Mouse (Mus musculus): ENCODE measurements around the gene Trpv6. TPM values are rescaled to one million over a fixed set of nuclear protein-coding genes. Genes with fewer than 3 reads are reported as not detected.

Gene Trpv6
- total and polyA plus RNA-seq, 3 experiments: not detected

GRCm38 (mm10) chr6:41684911-41685310, 48.7 kb upstream of the Trpv6 start:
- dilution Hi-C loops (cut with MboI; ENCODE audit: extremely low pct_ligation_motif_present, extremely low pct_unique_long_range_greater_than_20kb, low sequenced_read_pairs): no loop called here
- no peaks in the 10 kb centered on the region for H3K27me3 ChIP-seq (replicated peaks)
- no peak overlapping the region for H3K4me3 ChIP-seq (replicated peaks in 1 of 3; ENCODE audit: low read depth in 2 of 3, low read length in 2 of 3, poor library complexity in 1 of 3)
- in situ Hi-C loops (cut with MboI; ENCODE audit: low pct_ligation_motif_present, low pct_unique_long_range_greater_than_20kb, low sequenced_read_pairs): no loop called here
- H3K36me3 ChIP-seq (replicated peaks in 1 of 2; ENCODE audit: control insufficient read depth in 1 of 2, insufficient read depth in 1 of 2, low read length in 1 of 2): no peaks in the 10 kb centered on the region
- no peaks in the 10 kb centered on the region for H3K4me1 ChIP-seq (ENCODE audit: control insufficient read depth in 1 of 2, insufficient read depth in 2 of 2)
- DNase-seq (ENCODE audit: extremely low read depth): no peak
- TF ChIP-seq TBP (conservative IDR thresholded peaks at IDR 0.05; ENCODE audit: low read depth, low read length) (no peak), BHLHE40 (IDR thresholded peaks at IDR 0.05; ENCODE audit: low read depth, low read length) (no peak), SMC3 (IDR thresholded peaks at IDR 0.05; ENCODE audit: low read depth, low read length) (no peak), UBTF (IDR thresholded peaks at IDR 0.05; ENCODE audit: low read depth, low read length) (no peak), ZC3H11A (IDR thresholded peaks at IDR 0.05; ENCODE audit: low read depth, low read length) (no peak)
- no peaks in the 10 kb centered on the region for H3K79me2 ChIP-seq (replicated peaks; ENCODE audit: control insufficient read depth, extremely low read depth, insufficient read depth, poor library complexity, severe bottlenecking)
- H3K9ac ChIP-seq (ENCODE audit: insufficient read depth, low read depth): no peak overlapping the region
- H3K9me3 ChIP-seq (replicated peaks; ENCODE audit: low read length): no peaks in the 10 kb centered on the region
- no peak overlapping the region for H3K4me2 ChIP-seq (ENCODE audit: insufficient read depth, low read depth, poor library complexity, severe bottlenecking)
- no peak overlapping the region for H3K27ac ChIP-seq (ENCODE audit: insufficient read depth, low read depth)

GRCm38 (mm10) chr6:41684131-41684530, 47.9 kb upstream of the Trpv6 start, which contains the start of gene Llcfc1:
Gene Llcfc1 (plus strand): TSS chr6:41684431.
- no peak within 1 kb of the TSS for H3K27ac ChIP-seq (ENCODE audit: insufficient read depth, low read depth)
- no peak for DNase-seq (ENCODE audit: extremely low read depth)
- H3K9me3 ChIP-seq (replicated peaks; ENCODE audit: low read length): no peaks in the 10 kb centered on the region
- no peaks in the 10 kb centered on the region for H3K36me3 ChIP-seq (replicated peaks in 1 of 2; ENCODE audit: control insufficient read depth in 1 of 2, insufficient read depth in 1 of 2, low read length in 1 of 2)
- TF ChIP-seq POLR2A (IDR thresholded peaks at IDR 0.05; ENCODE audit: low read depth, low read length): no peak
- no peak for TF ChIP-seq E2F4 (IDR thresholded peaks at IDR 0.05; ENCODE audit: insufficient replicate concordance, low read depth, low read length)
- TF ChIP-seq ELF1 (IDR thresholded peaks at IDR 0.05; ENCODE audit: low read depth, low read length): no peak
- no peak for TF ChIP-seq MEF2A (IDR thresholded peaks at IDR 0.05; ENCODE audit: borderline replicate concordance, low read depth, low read length)
- TF ChIP-seq GABPA (IDR thresholded peaks at IDR 0.05; ENCODE audit: insufficient replicate concordance, low read depth, low read length): no peak
- no peak for TF ChIP-seq CHD2 (IDR thresholded peaks at IDR 0.05; ENCODE audit: low read length)
- no peak for TF ChIP-seq BHLHE40 (IDR thresholded peaks at IDR 0.05; ENCODE audit: low read depth, low read length)
- no peak for TF ChIP-seq ETS1 (conservative IDR thresholded peaks at IDR 0.05; ENCODE audit: low read depth, low read length)
- TF ChIP-seq JUN (IDR thresholded peaks at IDR 0.05; ENCODE audit: insufficient read depth, low read depth, low read length): no peak
- TF ChIP-seq RAD21 (IDR thresholded peaks at IDR 0.05; ENCODE audit: low read depth, low read length): no peak
- no peak for TF ChIP-seq USF1 (IDR thresholded peaks at IDR 0.05; ENCODE audit: low read depth, low read length)
- TF ChIP-seq MAX (IDR thresholded peaks at IDR 0.05; ENCODE audit: low read length): no peak
- no peak within 1 kb of the TSS for H3K4me2 ChIP-seq (ENCODE audit: insufficient read depth, low read depth, poor library complexity, severe bottlenecking)
- in situ Hi-C loops (cut with MboI; ENCODE audit: low pct_ligation_motif_present, low pct_unique_long_range_greater_than_20kb, low sequenced_read_pairs): no loop called here
- no peaks in the 10 kb centered on the region for H3K79me2 ChIP-seq (replicated peaks; ENCODE audit: control insufficient read depth, extremely low read depth, insufficient read depth, poor library complexity, severe bottlenecking)
- H3K4me1 ChIP-seq (ENCODE audit: control insufficient read depth in 1 of 2, insufficient read depth in 2 of 2): no peaks in the 10 kb centered on the region
- H3K9ac ChIP-seq (ENCODE audit: insufficient read depth, low read depth): no peak within 1 kb of the TSS
- H3K4me3 ChIP-seq (replicated peaks in 1 of 3; ENCODE audit: low read depth in 2 of 3, low read length in 2 of 3, poor library complexity in 1 of 3): no peak within 1 kb of the TSS
- dilution Hi-C loops (cut with MboI; ENCODE audit: extremely low pct_ligation_motif_present, extremely low pct_unique_long_range_greater_than_20kb, low sequenced_read_pairs): no loop called here
- H3K27me3 ChIP-seq (replicated peaks): no peaks in the 10 kb centered on the region

All from CH12.LX (cell line).